Mouse (Mus musculus) G1E-ER4 (cell line): ENCODE data around the gene Ifrd2. TPM values are rescaled to one million over a fixed set of nuclear protein-coding genes. Genes with fewer than 3 reads are reported as not detected.
A peak's percentile ranks its signal among the peaks of the same experiment; 100 is the strongest.

Experiments
- GATA1 ChIP-seq: IDR thresholded peaks from one replicate; pipeline ENCODE4 v1.8.0; 2012; ENCODE audit warnings: low read length, inconsistent platforms
- polyA plus RNA-seq: library from polyadenylated mRNA; stranded (reverse); fragments of >175 nt; gene quantifications from 2 replicates; pipeline ENCODE4 v1.2.3, GENCODE M21; 2012

Ifrd2 gene
- polyA plus RNA-seq, 1 experiment = 135 TPM

DNA sequence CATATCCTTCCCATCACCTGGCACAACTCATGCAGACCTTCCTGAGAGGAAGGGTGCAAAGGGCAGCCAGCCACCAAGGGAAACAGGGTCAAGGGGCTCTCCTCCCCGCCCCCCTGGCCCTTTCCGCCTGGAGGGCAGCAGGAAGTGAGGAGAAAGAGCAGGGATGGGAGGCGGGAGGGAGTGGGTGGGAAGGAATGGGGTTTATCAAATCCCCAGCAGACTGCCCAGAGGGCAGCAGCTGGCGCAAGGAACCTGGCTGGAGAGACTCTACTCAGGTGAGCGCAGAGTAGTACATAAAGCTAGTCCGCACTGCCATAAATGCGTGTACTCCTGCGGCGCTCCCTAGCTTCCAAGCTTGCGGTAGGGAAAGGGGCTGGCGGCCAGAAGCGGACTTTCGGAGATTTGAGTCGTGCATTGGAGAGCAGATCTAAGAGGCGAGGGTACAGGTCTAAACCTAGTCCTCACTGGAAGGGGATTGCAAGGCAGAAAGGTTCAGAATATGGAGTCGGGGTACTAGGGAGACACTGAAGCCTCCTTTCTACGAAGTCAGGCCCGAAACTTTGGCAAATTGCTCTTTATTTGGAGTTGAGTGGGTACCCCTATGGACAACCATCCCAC lies 19.6 kb upstream of the Ifrd2 start, which contains the start of gene Hyal2:
Hyal2 (plus strand) TSS at position 244 of the 618 bp plus-strand sequence.
- TF ChIP-seq GATA1 = no peak

DNA sequence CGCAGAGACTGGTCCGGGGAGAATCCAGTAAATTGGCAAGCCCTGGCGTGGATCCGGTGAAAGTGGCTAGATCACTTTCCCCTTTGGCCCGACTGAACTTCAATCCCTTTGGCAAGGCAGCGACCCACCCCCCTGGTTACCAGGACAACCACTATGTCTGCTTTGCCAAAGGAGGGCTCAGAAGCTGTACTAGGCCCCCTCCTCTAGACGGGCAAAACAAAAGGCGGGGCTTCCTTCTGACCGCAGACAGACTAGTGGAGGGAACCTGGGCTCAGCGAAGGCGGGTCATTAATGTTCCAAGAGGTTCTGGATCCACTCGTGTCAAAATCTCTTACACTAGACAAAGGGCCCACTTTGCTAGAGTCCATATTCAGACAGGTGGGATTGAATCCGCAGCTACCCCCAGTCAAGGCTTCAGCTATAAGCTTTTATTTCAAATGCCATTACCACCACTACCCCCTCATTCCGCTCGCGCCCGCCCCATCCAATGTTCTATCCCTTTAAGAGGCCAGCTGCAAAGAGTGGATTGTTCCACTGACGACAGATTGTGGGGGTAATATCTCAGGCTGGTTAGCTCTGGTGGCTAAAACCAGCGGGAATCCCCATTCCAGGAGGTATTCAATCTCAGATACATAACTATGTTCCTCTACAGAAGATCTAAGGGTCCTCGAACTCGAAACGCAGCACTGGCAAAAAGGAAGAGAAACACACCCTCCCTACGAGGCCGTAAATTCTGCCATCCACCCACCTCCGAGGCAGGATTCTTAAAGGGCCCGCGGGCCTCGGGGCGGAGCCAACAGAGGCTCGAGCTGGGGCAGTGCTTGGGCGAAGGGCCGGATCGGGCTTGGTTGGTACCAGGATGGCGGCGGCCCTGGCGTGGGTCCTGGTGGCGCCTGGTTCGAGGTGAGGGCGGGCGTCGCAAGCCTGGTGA lies 18.8 kb upstream of the Ifrd2 start:
- TF ChIP-seq GATA1 = no peak

DNA sequence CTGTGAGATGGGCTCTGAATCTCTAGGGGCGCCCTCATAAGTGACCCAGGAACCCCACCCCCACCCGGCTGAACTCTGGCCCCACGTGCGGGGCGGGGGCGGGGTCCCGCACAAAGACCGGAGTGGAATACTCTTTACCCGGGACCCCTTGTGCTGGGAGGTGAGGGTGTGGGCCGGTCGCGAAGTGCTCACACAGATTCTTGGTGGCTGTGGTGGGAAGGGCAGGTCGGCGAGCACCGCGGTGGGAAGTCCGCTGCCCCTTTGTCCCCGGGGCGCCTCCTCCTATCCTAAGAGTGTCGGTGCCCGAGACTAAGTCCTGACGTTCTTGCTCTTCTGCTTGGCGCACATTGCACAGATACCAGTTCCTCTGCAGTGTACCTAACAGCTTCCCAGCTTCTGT lies 18.2 kb upstream of the Ifrd2 start:
- no peak for TF ChIP-seq GATA1

DNA sequence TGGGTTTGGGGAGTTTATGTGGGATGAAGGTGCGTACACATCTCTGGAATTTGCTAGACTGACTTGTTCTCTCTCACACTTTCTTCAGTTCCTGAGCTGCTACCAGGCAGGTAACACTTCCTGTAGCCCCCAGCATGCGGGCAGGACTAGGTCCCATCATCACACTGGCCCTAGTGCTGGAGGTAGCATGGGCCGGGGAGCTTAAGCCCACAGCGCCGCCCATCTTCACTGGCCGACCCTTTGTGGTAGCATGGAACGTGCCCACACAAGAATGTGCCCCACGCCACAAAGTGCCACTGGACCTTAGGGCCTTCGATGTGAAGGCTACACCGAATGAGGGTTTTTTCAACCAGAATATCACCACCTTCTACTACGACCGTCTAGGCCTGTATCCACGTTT lies 17.4 kb upstream of the Ifrd2 start:
- TF ChIP-seq GATA1 = no peak

DNA sequence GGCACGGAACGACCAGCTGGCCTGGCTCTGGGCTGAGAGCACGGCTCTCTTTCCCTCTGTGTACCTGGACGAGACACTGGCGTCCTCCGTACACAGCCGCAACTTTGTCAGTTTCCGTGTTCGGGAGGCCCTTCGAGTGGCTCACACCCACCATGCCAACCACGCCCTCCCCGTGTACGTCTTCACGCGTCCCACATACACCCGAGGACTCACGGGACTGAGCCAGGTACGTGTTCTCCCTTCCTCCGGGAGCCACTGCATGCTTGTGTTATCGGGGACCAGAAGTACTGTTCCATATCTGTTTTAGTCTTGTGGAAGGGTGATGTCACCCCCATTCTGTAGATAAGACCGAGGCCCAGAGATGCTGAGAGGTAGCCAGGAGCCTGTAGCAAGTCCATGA lies 16.6 kb upstream of the Ifrd2 start:
- TF ChIP-seq GATA1 = peak; percentile 37

DNA sequence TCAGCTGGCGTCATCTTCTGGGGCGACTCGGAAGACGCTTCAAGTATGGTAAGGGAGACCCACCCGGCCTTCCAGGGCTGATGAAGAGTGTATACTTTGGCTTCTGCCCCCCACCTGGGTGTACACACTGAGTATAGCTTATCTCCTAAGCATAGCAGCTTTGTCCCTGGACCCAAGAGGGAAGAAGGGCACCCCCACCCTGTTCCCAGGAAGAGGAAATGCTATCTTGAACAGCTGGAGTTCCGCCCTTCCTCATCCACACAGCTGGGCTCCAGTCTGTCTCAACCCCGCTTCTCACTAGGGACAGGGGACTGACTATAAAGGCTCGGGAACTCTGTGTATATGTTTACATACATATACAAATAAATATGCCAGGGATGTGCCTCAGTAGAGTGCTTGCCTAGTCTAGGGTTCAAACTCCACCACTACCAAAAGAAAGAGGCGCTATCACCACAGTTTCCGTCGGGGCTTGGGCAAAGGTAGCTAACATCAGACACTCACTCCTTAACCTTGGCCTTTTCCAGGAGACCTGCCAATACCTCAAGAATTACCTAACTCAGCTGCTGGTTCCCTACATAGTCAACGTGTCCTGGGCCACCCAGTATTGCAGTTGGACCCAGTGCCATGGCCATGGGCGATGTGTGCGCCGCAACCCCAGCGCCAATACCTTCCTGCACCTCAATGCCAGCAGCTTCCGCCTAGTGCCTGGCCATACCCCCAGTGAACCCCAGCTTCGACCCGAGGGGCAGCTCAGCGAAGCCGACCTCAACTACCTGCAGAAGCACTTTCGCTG lies 15.7 kb upstream of the Ifrd2 start:
- no peak for TF ChIP-seq GATA1

DNA sequence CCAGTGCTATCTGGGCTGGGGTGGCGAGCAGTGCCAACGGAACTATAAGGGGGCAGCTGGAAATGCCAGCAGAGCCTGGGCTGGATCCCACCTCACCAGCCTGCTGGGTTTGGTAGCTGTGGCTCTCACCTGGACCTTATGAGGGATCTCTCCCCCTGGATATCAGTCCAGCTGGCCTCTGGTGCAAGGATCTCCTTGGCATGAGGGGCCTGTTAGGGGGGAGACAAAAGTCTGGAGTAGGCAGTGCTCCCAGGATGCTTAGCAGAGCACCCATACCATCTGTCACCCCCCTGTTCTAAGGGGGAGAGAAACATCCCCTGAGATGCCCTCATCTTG lies 15.1 kb upstream of the Ifrd2 start:
- no peak for TF ChIP-seq GATA1

DNA sequence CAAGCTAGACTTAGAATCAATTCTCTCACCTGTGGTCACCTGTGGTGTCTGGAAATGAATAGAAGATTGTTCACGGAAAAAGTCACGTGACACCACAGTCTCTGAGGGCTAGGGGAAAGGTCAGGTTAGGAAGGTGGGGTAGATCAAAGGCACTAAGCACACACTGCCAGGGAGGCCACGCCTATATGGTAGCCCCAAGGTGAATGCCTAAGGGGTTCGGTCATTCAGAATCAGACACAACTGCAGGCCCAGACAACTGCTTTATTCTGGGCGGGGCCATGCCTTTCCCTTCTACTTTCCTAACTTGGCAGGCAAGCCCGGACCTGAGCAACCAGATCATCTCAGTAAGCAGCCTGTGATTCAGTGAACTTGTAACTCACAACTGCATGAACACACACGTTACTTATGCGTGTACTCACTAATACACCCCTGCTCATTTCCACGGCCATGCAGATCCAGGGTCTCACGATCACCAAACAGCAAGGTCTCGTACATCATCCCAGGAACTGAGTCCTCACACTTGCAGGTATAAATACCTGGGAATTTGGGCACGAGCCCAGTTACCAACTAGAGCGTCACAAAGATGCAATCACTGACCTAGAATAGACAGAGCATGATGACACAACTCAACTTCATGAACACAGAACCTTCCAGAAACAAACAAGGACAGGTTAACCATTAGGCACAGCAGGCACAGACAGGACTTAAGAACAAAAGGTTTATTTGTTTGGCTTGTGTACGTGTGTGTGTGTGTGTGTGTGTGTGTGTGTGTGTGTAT lies 11.7 kb upstream of the Ifrd2 start:
- TF ChIP-seq GATA1 = no peak

DNA sequence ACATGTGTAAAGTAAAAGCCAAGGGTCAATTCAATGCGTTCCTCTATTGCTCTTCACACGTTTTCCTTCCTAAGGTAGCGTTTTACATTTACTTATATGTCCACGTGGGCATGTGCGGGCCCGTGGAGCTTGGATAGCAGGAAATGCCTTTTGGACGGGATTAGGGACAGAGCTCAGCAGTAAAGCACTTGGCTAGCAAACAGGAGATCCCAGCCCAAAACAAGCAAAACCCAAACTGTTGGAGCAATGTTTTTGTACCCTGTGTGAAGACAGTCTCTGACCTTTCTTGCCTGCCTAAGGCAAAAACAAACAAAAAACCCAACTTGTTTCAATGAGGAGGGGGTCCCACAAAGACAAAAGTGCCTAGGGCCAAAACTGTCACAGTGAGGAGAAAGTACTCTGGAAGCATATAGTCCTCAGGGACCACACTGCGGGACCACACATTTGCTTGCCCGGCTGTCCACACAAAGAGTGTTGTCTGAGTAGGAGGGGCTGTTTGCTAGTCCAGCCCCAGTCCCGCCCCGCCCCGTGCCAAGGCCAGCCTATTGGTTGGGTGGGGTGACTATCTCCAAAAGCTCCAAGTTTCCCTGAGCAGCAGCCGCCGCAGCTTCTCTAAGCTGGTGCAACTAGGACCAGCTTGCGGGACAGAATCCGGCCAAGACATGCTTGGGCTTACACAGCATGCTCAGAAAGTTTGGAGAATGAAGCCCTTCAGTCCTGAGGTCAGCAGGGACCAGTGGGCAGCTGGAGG lies 10.9 kb upstream of the Ifrd2 start, which contains the start of gene Hyal1:
Hyal1 (plus strand) TSS at position 571 of the 751 bp plus-strand sequence.
- TF ChIP-seq GATA1 = no peak

DNA sequence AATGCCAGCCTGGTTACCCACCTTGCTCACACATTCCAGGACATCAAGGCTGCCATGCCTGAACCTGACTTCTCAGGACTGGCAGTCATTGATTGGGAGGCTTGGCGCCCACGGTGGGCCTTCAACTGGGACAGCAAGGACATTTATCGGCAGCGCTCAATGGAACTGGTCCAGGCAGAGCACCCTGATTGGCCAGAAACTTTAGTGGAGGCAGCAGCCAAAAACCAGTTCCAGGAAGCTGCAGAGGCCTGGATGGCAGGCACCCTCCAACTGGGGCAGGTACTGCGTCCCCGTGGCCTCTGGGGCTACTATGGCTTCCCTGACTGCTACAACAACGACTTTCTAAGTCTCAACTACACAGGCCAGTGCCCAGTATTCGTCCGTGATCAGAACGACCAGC lies 9.6 kb upstream of the Ifrd2 start:
- TF ChIP-seq GATA1 = no peak

DNA sequence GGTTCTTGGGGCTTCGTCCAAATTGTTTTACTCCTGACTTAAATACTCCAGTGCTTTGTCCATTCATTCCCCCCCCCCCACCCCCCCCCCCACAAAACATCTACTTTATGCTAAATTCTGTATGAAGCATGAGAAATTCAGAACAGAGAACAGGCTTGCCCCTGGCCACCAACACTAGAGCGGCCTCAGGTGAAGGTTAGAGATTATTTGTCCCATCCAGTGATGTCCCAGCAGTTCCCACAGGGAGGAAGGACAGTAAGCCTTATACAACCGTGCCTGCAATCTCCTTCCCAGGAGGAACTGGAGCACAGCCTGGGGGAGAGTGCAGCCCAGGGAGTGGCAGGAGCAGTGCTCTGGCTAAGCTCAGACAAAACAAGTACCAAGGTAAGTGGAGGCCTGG lies 8.9 kb upstream of the Ifrd2 start, which contains the start of gene Naa80:
Naa80 (plus strand) TSS at position 301 of the 400 bp plus-strand sequence.
- no peak for TF ChIP-seq GATA1

DNA sequence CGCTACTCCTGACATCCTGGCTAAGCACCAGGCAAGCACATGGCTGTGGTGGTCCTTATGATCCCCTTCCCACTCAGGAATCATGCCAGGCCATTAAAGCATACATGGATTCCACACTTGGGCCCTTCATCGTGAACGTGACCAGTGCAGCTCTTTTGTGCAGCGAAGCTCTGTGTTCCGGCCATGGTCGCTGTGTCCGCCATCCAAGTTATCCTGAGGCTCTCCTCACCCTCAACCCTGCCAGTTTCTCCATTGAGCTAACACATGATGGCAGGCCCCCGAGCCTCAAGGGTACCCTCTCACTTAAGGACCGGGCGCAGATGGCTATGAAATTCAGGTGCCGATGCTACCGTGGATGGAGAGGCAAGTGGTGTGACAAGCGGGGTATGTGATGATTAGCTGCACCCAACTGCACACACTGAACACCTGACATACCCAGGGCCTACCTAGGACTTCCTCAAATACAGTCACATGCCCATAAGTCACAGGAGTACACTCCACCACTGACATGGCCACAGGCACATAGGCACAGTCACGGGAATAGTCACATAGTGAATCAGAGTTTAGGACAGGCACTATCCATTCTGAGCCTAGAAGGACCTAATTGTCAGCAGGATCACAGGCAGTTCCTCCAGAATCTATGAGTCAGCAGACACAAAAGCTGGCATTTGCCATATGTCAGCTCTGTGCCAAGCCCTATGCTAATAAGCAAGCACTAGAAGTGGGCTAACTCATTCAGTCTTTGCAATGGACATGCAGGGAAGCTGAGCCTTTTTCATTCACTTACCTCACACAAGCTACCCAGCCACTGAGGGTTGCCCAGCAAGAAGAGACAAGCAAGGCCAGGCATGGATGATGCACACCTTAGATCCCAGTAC lies 8.2 kb upstream of the Ifrd2 start:
- TF ChIP-seq GATA1 = no peak

DNA sequence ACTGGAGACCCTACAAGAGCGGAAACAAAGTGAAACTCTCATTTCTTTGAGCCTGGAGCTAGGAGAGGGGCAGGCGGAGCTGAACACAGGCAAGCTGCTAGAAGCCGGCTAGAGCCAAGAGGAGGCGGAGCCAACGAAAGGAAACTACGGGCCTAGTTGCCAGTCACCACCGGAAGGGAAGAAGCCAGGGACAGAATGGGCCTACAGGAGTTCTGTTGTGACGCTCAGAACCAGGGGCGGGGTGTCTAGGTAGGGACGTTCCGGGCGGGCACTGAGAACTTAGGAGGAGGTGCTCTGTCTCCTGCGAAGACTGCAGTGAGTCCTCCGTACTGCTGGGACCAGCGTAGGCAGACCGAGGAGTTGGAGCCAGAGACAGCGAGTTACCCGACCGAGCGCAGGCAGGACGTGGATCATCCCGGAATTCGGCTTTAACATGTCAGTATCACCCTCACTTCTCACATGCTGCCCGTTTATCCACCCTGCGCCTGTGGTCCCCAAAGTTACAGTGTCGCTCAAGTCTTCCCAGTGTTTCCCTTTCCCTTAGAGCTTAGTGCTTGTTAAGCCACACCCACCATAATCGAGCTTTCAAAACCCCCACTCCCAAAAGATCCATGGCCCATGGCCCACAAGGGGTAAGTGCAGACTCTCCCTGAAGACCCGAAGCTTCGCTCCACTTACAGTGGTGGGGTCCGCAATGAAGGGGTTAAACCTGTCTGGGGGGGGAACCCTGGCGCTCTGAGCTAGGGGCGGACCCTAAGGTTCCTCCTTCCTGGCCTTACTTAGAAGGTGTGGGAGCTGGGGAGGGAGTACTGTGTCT lies 6.7 kb upstream of the Ifrd2 start, which contains the start of gene Hyal3:
Hyal3 (plus strand) TSS at position 318 of the 817 bp plus-strand sequence.
- no peak for TF ChIP-seq GATA1
